Mouse (Mus musculus): ENCODE results near the gene Tceal7.
"Not testable (repeated sequence)": the region's sequence is repeated elsewhere in the genome, so short reads cannot be mapped to it uniquely, and the experiment has no call there.

The Tceal7 gene

GRCm38 (mm10) chrX:136248811-136249210 is 34.2 kb downstream of the Tceal7 start:
- peak; percentile 21 for DNase-seq (ENCODE audit: low read depth, low spot score)

GRCm38 (mm10) chrX:136249671-136250070 is 35.1 kb downstream of the Tceal7 start:
- no peak for DNase-seq (ENCODE audit: low read depth, low spot score)

- DNase-seq (ENCODE audit: low read depth, low spot score) = no peak
These were observed 37.6 kb downstream of the Tceal7 start for GRCm38 (mm10) chrX:136252023-136252729.

- DNase-seq (ENCODE audit: low read depth, low spot score) = peak; percentile 78
These were observed 53.1 kb downstream of the Tceal7 start for GRCm38 (mm10) chrX:136267720-136268119.

- DNase-seq (ENCODE audit: low read depth, low spot score) = no peak
These were observed 53.6 kb downstream of the Tceal7 start for GRCm38 (mm10) chrX:136268173-136268572.

- not testable (repeated sequence) for DNase-seq (ENCODE audit: low read depth, low spot score)
These were observed 55.3 kb downstream of the Tceal7 start, which contains the start of gene Bex3 for GRCm38 (mm10) chrX:136269743-136270392. Gene Bex3 (plus strand): TSS chrX:136270253.

- peak; percentile 23 for DNase-seq (ENCODE audit: low read depth, low spot score)
These were observed 56.0 kb downstream of the Tceal7 start for GRCm38 (mm10) chrX:136270393-136271111.

- no peak for DNase-seq (ENCODE audit: low read depth, low spot score)
These were observed 60.0 kb downstream of the Tceal7 start for GRCm38 (mm10) chrX:136274542-136274941.

GRCm38 (mm10) chrX:136275386-136275785 is 60.8 kb downstream of the Tceal7 start:
- no peak for DNase-seq (ENCODE audit: low read depth, low spot score)
